Mouse (Mus musculus) MEL (cell line): ENCODE data around the gene Kirrel3.

Source experiments
- BHLHE40 ChIP-seq: IDR thresholded peaks from 2 replicates; pipeline ENCODE4 v1.6.1; 2012; ENCODE audit warnings: low read depth, mild to moderate bottlenecking, inconsistent platforms, low read length, improper control_type of control experiment, borderline replicate concordance
- CHD1 ChIP-seq: IDR thresholded peaks from 2 replicates; pipeline ENCODE4 v1.6.1; 2012; ENCODE audit warnings: low read depth, mild to moderate bottlenecking, inconsistent platforms, low read length, improper control_type of control experiment
- CTCF ChIP-seq, 3 experiments: IDR thresholded peaks in 2 of 3; conservative IDR thresholded peaks in 1 of 3; 2 replicates each; pipeline ENCODE4 v1.5.1; 2011 to 2012; ENCODE audit warnings: low read length in 3 of 3, low read depth in 2 of 3, mild to moderate bottlenecking in 2 of 3, improper control_type of control experiment in 1 of 3, inconsistent platforms in 1 of 3, mixed read lengths in 1 of 3, moderate library complexity in 1 of 3; ENCODE audit not compliant: control insufficient read depth in 1 of 3, insufficient read depth in 1 of 3, poor library complexity in 1 of 3, severe bottlenecking in 1 of 3
- MAFK ChIP-seq: IDR thresholded peaks from 2 replicates; pipeline ENCODE4 v1.6.1; 2011; ENCODE audit warnings: low read depth, mild to moderate bottlenecking, low read length, improper control_type of control experiment, borderline replicate concordance
- MXI1 ChIP-seq: IDR thresholded peaks from 2 replicates; pipeline ENCODE4 v1.6.1; 2011; ENCODE audit warnings: mild to moderate bottlenecking, low read depth, low read length, improper control_type of control experiment
- POLR2A ChIP-seq, 2 experiments: IDR thresholded peaks; 2 replicates each; pipeline ENCODE4 v1.6.1; 2011 to 2012; ENCODE audit warnings: low read length in 2 of 2, mild to moderate bottlenecking in 2 of 2, control low read depth in 1 of 2, improper control_type of control experiment in 1 of 2, low read depth in 1 of 2, moderate library complexity in 1 of 2; ENCODE audit not compliant: control insufficient read depth in 1 of 2, insufficient read depth in 1 of 2, poor library complexity in 1 of 2
- POLR2AphosphoS2 ChIP-seq: IDR thresholded peaks from 2 replicates; pipeline ENCODE4 v1.6.1; 2011; ENCODE audit warnings: low read length, improper control_type of control experiment
- ZKSCAN1 ChIP-seq: IDR thresholded peaks from 2 replicates; pipeline ENCODE4 v1.6.1; 2012; ENCODE audit warnings: low read depth, mild to moderate bottlenecking, inconsistent platforms, low read length, improper control_type of control experiment, moderate library complexity
- ZMIZ1 ChIP-seq: IDR thresholded peaks from 2 replicates; pipeline ENCODE4 v1.6.1; 2012; ENCODE audit warnings: low read depth, mild to moderate bottlenecking, inconsistent platforms, low read length, improper control_type of control experiment, moderate library complexity

- TF ChIP-seq ZKSCAN1 = no peak
- TF ChIP-seq CTCF (IDR thresholded peaks at IDR 0.05 in 2 of 3, conservative IDR thresholded peaks at IDR 0.05 in 1 of 3; ENCODE audit: control insufficient read depth in 1 of 3, insufficient read depth in 1 of 3, low read depth in 2 of 3, low read length in 3 of 3, poor library complexity in 1 of 3, severe bottlenecking in 1 of 3) = no peak
- TF ChIP-seq POLR2AphosphoS2 = no peak
- TF ChIP-seq ZMIZ1 = no peak
- TF ChIP-seq MAFK = no peak
- no peak for TF ChIP-seq POLR2A (IDR thresholded peaks at IDR 0.05; ENCODE audit: control insufficient read depth in 1 of 2, insufficient read depth in 1 of 2, low read depth in 1 of 2, low read length in 2 of 2, poor library complexity in 1 of 2)
- TF ChIP-seq MXI1 = no peak
- TF ChIP-seq CHD1 = no peak
- no peak for TF ChIP-seq BHLHE40
Observed at GRCm38 (mm10) chr9:34466058-34466457, 19.6 kb upstream of the Kirrel3 start.
